Mouse (Mus musculus) hindbrain, embryonic 16.5 days (tissue): ENCODE results near the gene Mical2. TPM values are rescaled to one million over a fixed set of nuclear protein-coding genes. Genes with fewer than 3 reads are reported as not detected.

ENCODE experiments used
- ATAC-seq: fragments of 200-750 bp; cut with Nextera tagmentation; 2 replicates; pipeline ENCODE4 v1.8.0; 2017; ENCODE audit warnings: moderate TSS enrichment, moderate library complexity
- H3K27ac ChIP-seq: fragments of 300-500 bp; sonication (generic); 2 replicates; pipeline ENCODE4 v1.5.1; 2014; ENCODE audit warnings: low read depth, mild to moderate bottlenecking, control low read depth, low read length, moderate library complexity
- H3K27me3 ChIP-seq: fragments of 300-500 bp; sonication (generic); replicated peaks from 2 replicates; pipeline ENCODE4 v1.6.1; 2014; ENCODE audit warnings: low read length; ENCODE audit not compliant: control insufficient read depth, insufficient read depth
- H3K36me3 ChIP-seq: fragments of 300-500 bp; sonication (generic); 2 replicates; pipeline ENCODE4 v1.6.1; 2014; ENCODE audit warnings: mild to moderate bottlenecking, low read length, moderate library complexity, mixed read lengths; ENCODE audit not compliant: control insufficient read depth, insufficient read depth
- H3K4me1 ChIP-seq: fragments of 300-500 bp; sonication (generic); 2 replicates; pipeline ENCODE4 v1.6.1; 2014; ENCODE audit warnings: low read depth, low read length; ENCODE audit not compliant: control insufficient read depth, insufficient read depth
- H3K4me2 ChIP-seq: fragments of 300-500 bp; sonication (generic); 2 replicates; pipeline ENCODE4 v1.6.1; 2014; ENCODE audit warnings: mild to moderate bottlenecking, low read length, control low read depth, moderate library complexity
- H3K4me3 ChIP-seq: fragments of 300-500 bp; sonication (generic); 2 replicates; pipeline ENCODE4 v1.5.1; 2014; ENCODE audit warnings: mild to moderate bottlenecking, low read length, control low read depth, moderate library complexity
- H3K9ac ChIP-seq: fragments of 300-500 bp; sonication (generic); 2 replicates; pipeline ENCODE4 v1.6.1; 2014; ENCODE audit warnings: low read depth, mild to moderate bottlenecking, control low read depth, low read length, moderate library complexity
- H3K9me3 ChIP-seq: fragments of 300-500 bp; sonication (generic); 2 replicates; pipeline ENCODE4 v1.6.1; 2014; ENCODE audit warnings: mild to moderate bottlenecking, low read length, moderate library complexity; ENCODE audit not compliant: control insufficient read depth
- WGBS: fragments of 180-500 bp; shearing (Covaris S2); extraction: QIAGEN DNeasy Blood & Tissue Kit; methylation state at CpG from one replicate; pipeline ENCODE4 v1.1.7; 2014; 5-methylcytosine and 5-hydroxymethylcytosine counted together
- polyA plus RNA-seq: library from polyadenylated mRNA; unstranded; fragments of >200 nt; fragmentation: Nextera tagmentation; extraction: Ambion mirVana; gene quantifications from 2 replicates; pipeline ENCODE4 v1.2.1, GENCODE M21; 2015

The Mical2 gene
- polyA plus RNA-seq, 1 experiment from 2014 or later: 7.2 TPM

GRCm38 (mm10) chr7:112457920-112458319, 232.3 kb downstream of the Mical2 start:
- Histone ChIP-seq H3K27ac (no peak overlapping the region), H3K9me3 (no peaks in the 10 kb centered on the region), H3K27me3 (no peaks in the 10 kb centered on the region), H3K4me1 (peaks cover 8% of the 10 kb centered on the region), H3K4me3 (no peak overlapping the region), H3K4me2 (no peak overlapping the region), H3K9ac (no peak overlapping the region), H3K36me3 (no peaks in the 10 kb centered on the region)
- no peak for ATAC-seq
- WGBS: 79% methylated on average over 4 of the region's 4 CpGs

GRCm38 (mm10) chr7:112458440-112458839, 232.8 kb downstream of the Mical2 start:
- Histone ChIP-seq H3K4me1 (peaks cover 8% of the 10 kb centered on the region), H3K27me3 (no peaks in the 10 kb centered on the region), H3K27ac (no peak overlapping the region), H3K9ac (no peak overlapping the region), H3K4me2 (no peak overlapping the region), H3K4me3 (no peak overlapping the region), H3K9me3 (no peaks in the 10 kb centered on the region), H3K36me3 (no peaks in the 10 kb centered on the region)
- 65% methylated on average over 5 of the region's 5 CpGs for WGBS
- no peak for ATAC-seq

Other genes starting within 250 kb of the Mical2 start
- 53.3 and 67.6 TPM in 2 replicates for gene Usp47, start 202.4 kb upstream of the Mical2 start, polyA plus RNA-seq
- 38.5 and 39.8 TPM in 2 replicates for gene Dkk3, start 66.8 kb upstream of the Mical2 start, polyA plus RNA-seq
- gene Parva, start 201.6 kb downstream of the Mical2 start, polyA plus RNA-seq: 28.5 and 34.3 TPM in 2 replicates